Mouse (Mus musculus) urinary bladder, postnatal 14 days (tissue): Measurements from ENCODE around the gene Gm10338.
A peak's percentile ranks its signal among the peaks of the same experiment; 100 is the strongest.
"Not testable (repeated sequence)": the region's sequence is repeated elsewhere in the genome, so short reads cannot be mapped to it uniquely, and the experiment has no call there.

Experiments used
- DNase-seq: peaks from one replicate; pipeline ENCODE4 v3.0.0; 2021; ENCODE audit warnings: low spot score

Gene Gm10338

DNA sequence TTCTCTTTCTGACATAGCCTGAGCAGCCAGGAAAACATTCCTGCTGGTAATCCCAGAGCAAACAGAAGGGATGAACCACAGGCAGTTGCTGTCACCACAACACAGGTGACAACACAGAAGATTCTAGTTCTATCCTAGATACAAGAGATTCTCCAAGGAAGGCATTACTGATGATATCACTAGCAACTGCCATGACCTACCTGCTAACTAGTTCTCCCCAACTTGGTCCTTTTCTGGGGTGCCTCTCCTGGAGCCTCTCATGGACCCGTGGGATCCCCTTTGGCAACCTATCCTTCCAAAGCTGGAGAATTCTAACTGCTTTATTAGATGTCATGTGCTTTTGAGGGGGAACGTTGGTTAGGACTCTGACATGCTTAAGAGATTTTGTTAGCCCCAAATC, at the start of gene Gm10338:
TSS of gene Gm10338 (minus strand) at position 101 of the 400 bp plus-strand sequence.
- DNase-seq, result not testable (repeated sequence)

DNA sequence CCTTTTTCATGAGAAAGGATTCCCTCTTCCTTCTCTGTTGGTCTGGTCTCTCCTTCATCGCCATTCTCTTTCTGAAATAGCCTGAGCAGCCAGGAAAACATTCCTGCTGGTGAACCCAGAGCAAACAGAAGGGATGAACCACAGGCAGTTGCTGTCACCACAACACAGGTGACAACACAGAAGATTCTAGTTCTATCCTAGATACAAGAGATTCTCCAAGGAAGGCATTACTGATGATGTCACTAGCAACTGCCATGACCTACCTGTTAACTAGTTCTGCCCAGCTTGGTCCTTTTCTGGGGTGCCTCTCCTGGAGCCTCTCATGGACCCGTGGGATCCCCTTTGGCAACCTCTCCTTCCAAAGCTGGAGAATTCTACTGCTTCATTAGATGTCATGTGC, 48.5 kb upstream of the Gm10338 start, which contains the start of gene Gm10128:
TSS of gene Gm10128 (minus strand) at position 101 of the 400 bp plus-strand sequence.
- not testable (repeated sequence) for DNase-seq

DNA sequence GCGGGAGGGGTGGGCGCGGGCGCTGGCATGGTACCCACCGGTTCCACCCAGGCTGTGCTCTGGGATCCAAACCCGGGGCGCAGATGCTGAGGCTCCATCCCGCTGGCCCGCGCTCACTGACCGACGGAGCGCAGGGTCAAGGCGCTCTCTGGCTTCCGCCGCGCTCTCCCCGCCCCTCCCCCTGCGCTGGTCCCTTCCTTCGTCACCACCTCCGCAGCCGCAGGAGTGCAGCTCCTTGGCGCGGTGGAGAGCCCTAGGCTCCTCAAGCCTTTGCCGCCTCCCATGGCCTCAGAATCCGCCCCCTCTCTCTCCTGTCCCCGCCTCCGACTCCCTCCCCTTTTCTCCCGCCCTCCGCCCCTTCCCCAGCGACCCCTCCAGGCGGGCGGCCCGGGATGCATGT, 27.0 kb downstream of the Gm10338 start, which contains the start of gene Gm3558:
TSS of gene Gm3558 (minus strand) at position 185 of the 400 bp plus-strand sequence.
- DNase-seq, result not testable (repeated sequence)

DNA sequence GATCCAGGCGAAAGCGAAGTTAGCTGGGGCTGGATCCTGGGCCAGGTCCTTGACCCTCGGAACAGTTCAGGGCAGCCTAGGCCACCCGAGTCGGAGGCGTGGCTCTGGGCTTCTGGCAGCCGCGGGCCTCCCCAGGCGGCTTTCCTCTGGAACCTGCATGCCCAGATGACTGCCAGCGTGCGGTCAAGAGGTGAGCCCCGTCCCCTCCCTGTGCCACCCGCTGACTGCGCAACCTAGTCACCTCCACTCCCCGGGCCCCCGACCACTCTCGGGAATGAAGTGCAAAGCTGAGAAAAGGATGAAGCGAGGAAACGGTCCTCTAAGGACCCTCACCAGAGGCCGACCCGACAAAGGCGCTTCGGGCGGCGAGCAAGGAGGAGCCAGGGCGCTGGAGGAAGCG, 27.5 kb downstream of the Gm10338 start:
- not testable (repeated sequence) for DNase-seq

DNA sequence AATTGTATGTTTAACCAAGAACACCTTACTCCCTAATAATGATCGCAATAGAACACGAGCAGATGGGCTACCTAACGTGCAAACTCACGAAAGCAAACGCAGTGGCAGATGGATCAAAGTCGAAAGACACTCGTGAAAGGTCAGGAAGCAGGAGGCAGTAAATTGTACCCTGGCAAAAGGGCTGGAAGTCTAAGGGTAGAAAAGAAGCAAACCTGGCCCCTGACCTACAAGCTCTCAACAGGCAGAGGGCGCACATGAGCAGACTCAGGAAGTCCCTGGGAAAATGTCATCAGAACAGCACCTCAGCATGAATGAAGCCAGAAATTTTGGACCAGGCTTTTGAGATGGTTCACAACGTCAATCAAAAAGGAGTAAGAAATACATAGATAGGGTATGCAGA, 28.1 kb downstream of the Gm10338 start:
- DNase-seq, result peak; percentile 3
